Mouse (Mus musculus) ES-E14 (cell line): ENCODE measurements around the gene Slc5a3.

Experiments used
- CHD2 ChIP-seq: IDR thresholded peaks from 2 replicates; pipeline ENCODE4 v1.6.1; 2014; ENCODE audit warnings: mild to moderate bottlenecking, low read depth, low read length, inconsistent platforms
- HCFC1 ChIP-seq: IDR thresholded peaks from 2 replicates; pipeline ENCODE4 v1.6.1; 2012; ENCODE audit warnings: low read length, inconsistent platforms, borderline replicate concordance; ENCODE audit not compliant: insufficient read depth
- MAFK ChIP-seq: IDR thresholded peaks from 2 replicates; pipeline ENCODE4 v1.6.1; 2014; ENCODE audit warnings: mild to moderate bottlenecking, low read depth, low read length, inconsistent platforms; ENCODE audit not compliant: insufficient read depth
- ZC3H11A ChIP-seq: IDR thresholded peaks from 2 replicates; pipeline ENCODE4 v1.6.1; 2012; ENCODE audit warnings: low read depth, mild to moderate bottlenecking, inconsistent platforms, low read length, borderline replicate concordance

DNA sequence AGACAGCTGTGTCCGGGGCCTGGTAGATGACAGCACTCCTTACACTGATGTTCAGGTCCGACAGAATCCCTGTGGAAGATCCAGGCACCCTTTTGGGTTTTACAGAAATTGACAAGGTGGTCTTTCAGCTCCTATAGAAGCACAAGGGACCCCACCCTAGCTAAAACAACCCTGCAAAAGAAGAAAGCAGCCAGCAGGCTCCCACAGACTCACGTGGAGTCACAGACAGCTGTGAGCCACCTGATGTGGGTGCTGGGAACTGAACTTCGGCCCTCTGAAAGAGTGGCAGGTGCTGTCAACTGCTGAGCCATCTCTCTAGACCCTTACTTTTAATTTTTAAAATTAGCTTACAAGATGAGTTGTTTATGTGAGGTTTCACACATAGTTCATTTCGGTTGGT, 23.4 kb upstream of the Slc5a3 start:
- TF ChIP-seq MAFK (no peak), ZC3H11A (no peak), HCFC1 (no peak), CHD2 (no peak)
